In genomic region chr14:123190729-123191128, GRCm38 (mm10) we compare ENCODE assay signal across 24 mouse cellular contexts.
A peak's percentile ranks its signal among the peaks of the same experiment; 100 is the strongest.
DNase-seq lines count a peak whose midpoint lies in the region; ATAC-seq and TF ChIP-seq lines count a peak whose summit lies in the region.
"Had no signal": no experiment of that assay in that cellular context is flagged by ENCODE, and none has a peak within 500 bp of the region (broad histone marks: within the 10 kb centered on the region; RNA-seq: fewer than 3 reads in every experiment).

No protein-coding gene starts in this region.

- no peak overlapping the region for H3K9ac ChIP-seq in kidney, embryonic 14.5 days (ENCODE audit: low read depth, low read length)
- H3K9ac ChIP-seq in kidney, embryonic 16.5 days (replicated peaks; ENCODE audit: low read length), result no peak overlapping the region
- no peak overlapping the region for H3K9ac ChIP-seq in midbrain, embryonic 11.5 days (ENCODE audit: low read length)
- H3K9ac ChIP-seq: embryonic facial prominence, embryonic 12.5 days; forebrain, embryonic 13.5 days; forebrain, embryonic 15.5 days had no signal

- no peak overlapping the region for H3K4me2 ChIP-seq in kidney, embryonic 14.5 days (replicated peaks; ENCODE audit: low read depth, low read length)
- no peak overlapping the region for H3K4me2 ChIP-seq in kidney, embryonic 16.5 days (replicated peaks; ENCODE audit: low read depth, low read length)
- H3K4me2 ChIP-seq in midbrain, embryonic 11.5 days, result no peak overlapping the region
- H3K4me2 ChIP-seq: embryonic facial prominence, embryonic 12.5 days; forebrain, embryonic 13.5 days; forebrain, embryonic 15.5 days had no signal

- no peaks in the 10 kb centered on the region for H3K36me3 ChIP-seq in kidney, embryonic 14.5 days (ENCODE audit: control insufficient read depth, insufficient read depth, low read length)
- H3K36me3 ChIP-seq in kidney, adult 2 months (ENCODE audit: control insufficient read depth, insufficient read depth, low read length), result no peaks in the 10 kb centered on the region
- no peaks in the 10 kb centered on the region for H3K36me3 ChIP-seq in kidney, embryonic 16.5 days (ENCODE audit: insufficient read depth, low read length)
- H3K36me3 ChIP-seq in midbrain, embryonic 11.5 days (ENCODE audit: control insufficient read depth, insufficient read depth, low read length), result no peaks in the 10 kb centered on the region
- no peaks in the 10 kb centered on the region for H3K36me3 ChIP-seq in midbrain, embryonic 10.5 days
- H3K36me3 ChIP-seq: embryonic facial prominence, embryonic 10.5 days; embryonic facial prominence, embryonic 12.5 days; forebrain, embryonic 15.5 days; G1E had no signal

- DNase-seq in kidney, adult 2 months, result no peak
- no peak for DNase-seq in kidney, adult 18-20 months
- DNase-seq in midbrain, embryonic 11.5 days (ENCODE audit: low spot score, missing footprints), result peak; percentile 69
- no peak for DNase-seq in midbrain, embryonic 10.5 days (ENCODE audit: low spot score)
- DNase-seq: adrenal gland, adult 8-10 months; adrenal gland, postnatal 14 days; adrenal gland, postnatal 36 days; B cell, adult 2 months; cerebellum, adult 11-12 months; cerebellum, adult 2 months; cerebellum, adult 9-10 months; cerebellum, postnatal 10 days; cerebellum, postnatal 25 days had no signal

- no peaks in the 10 kb centered on the region for H3K4me1 ChIP-seq in kidney, embryonic 14.5 days (ENCODE audit: control insufficient read depth, insufficient read depth, low read length)
- no peaks in the 10 kb centered on the region for H3K4me1 ChIP-seq in kidney, adult 2 months (ENCODE audit: control insufficient read depth, insufficient read depth, low read length)
- no peaks in the 10 kb centered on the region for H3K4me1 ChIP-seq in kidney, embryonic 16.5 days (ENCODE audit: insufficient read depth, low read length)
- no peaks in the 10 kb centered on the region for H3K4me1 ChIP-seq in midbrain, embryonic 11.5 days (ENCODE audit: control insufficient read depth, insufficient read depth, low read length)
- no peaks in the 10 kb centered on the region for H3K4me1 ChIP-seq in midbrain, embryonic 10.5 days
- H3K4me1 ChIP-seq: embryonic facial prominence, embryonic 10.5 days; embryonic facial prominence, embryonic 12.5 days; forebrain, embryonic 13.5 days had no signal

- H3K9me3 ChIP-seq in kidney, embryonic 14.5 days (ENCODE audit: control insufficient read depth, low read length), result no peaks in the 10 kb centered on the region
- no peaks in the 10 kb centered on the region for H3K9me3 ChIP-seq in kidney, embryonic 16.5 days (ENCODE audit: low read length)
- H3K9me3 ChIP-seq in midbrain, embryonic 11.5 days (ENCODE audit: control insufficient read depth, low read length), result no peaks in the 10 kb centered on the region
- no peaks in the 10 kb centered on the region for H3K9me3 ChIP-seq in midbrain, embryonic 10.5 days (replicated peaks)
- H3K9me3 ChIP-seq: embryonic facial prominence, embryonic 10.5 days; embryonic facial prominence, embryonic 12.5 days; forebrain, embryonic 13.5 days; forebrain, embryonic 15.5 days; G1E had no signal

- H3K27me3 ChIP-seq in kidney, embryonic 14.5 days (ENCODE audit: control insufficient read depth, insufficient read depth, low read length), result no peaks in the 10 kb centered on the region
- no peaks in the 10 kb centered on the region for H3K27me3 ChIP-seq in kidney, adult 2 months (replicated peaks; ENCODE audit: control insufficient read depth, insufficient read depth, low read length)
- no peaks in the 10 kb centered on the region for H3K27me3 ChIP-seq in kidney, embryonic 16.5 days (ENCODE audit: insufficient read depth, low read length)
- no peaks in the 10 kb centered on the region for H3K27me3 ChIP-seq in midbrain, embryonic 11.5 days (ENCODE audit: control insufficient read depth, insufficient read depth, low read length)
- no peaks in the 10 kb centered on the region for H3K27me3 ChIP-seq in midbrain, embryonic 10.5 days (ENCODE audit: low read depth, poor library complexity, severe bottlenecking)
- H3K27me3 ChIP-seq: CH12.LX; embryonic facial prominence, embryonic 12.5 days; forebrain, embryonic 13.5 days; forebrain, embryonic 15.5 days had no signal

- TF ChIP-seq POLR2A in kidney, adult 2 months (IDR thresholded peaks at IDR 0.05; ENCODE audit: low read depth, low read length), result no peak

- no peak for TF ChIP-seq CTCF in kidney, adult 2 months (conservative IDR thresholded peaks at IDR 0.05; ENCODE audit: insufficient read depth, insufficient read length, low read depth, low read length)

- no peak overlapping the region for H3K4me3 ChIP-seq in kidney, embryonic 14.5 days (ENCODE audit: low read length)
- no peak overlapping the region for H3K4me3 ChIP-seq in kidney, adult 2 months (ENCODE audit: insufficient read depth, low read depth, low read length)
- no peak overlapping the region for H3K4me3 ChIP-seq in kidney, embryonic 16.5 days (ENCODE audit: low read length)
- H3K4me3 ChIP-seq in midbrain, embryonic 11.5 days (ENCODE audit: low read depth, low read length), result no peak overlapping the region
- no peak overlapping the region for H3K4me3 ChIP-seq in midbrain, embryonic 10.5 days
- H3K4me3 ChIP-seq: embryonic facial prominence, embryonic 10.5 days; embryonic facial prominence, embryonic 12.5 days; forebrain, embryonic 13.5 days; forebrain, embryonic 15.5 days had no signal

- peak; percentile 62; the same call in 1 of the 2 replicates for ATAC-seq in kidney, embryonic 14.5 days (ENCODE audit: low FRiP score, low TSS enrichment)
- ATAC-seq in kidney, embryonic 16.5 days (ENCODE audit: low FRiP score, low TSS enrichment), result peak; percentile 35; the same call in 1 of the 2 replicates
- no peak for ATAC-seq in midbrain, embryonic 11.5 days (ENCODE audit: low FRiP score)
- ATAC-seq: activated CD4-positive, CD25-positive, alpha-beta regulatory T cell, adult 4 months; CD4-positive, CD25-positive, alpha-beta regulatory T cell, adult 4 months; forebrain, embryonic 13.5 days; forebrain, embryonic 15.5 days; Patski had no signal

- H3K27ac ChIP-seq in kidney, embryonic 14.5 days (ENCODE audit: low read depth, low read length), result no peak overlapping the region
- H3K27ac ChIP-seq in kidney, adult 2 months (ENCODE audit: insufficient read depth, low read depth, low read length), result no peak overlapping the region
- no peak overlapping the region for H3K27ac ChIP-seq in kidney, embryonic 16.5 days (ENCODE audit: low read length)
- no peak overlapping the region for H3K27ac ChIP-seq in midbrain, embryonic 11.5 days (ENCODE audit: low read depth, low read length)
- H3K27ac ChIP-seq in midbrain, embryonic 10.5 days (replicated peaks), result no peak overlapping the region
- H3K27ac ChIP-seq: embryonic facial prominence, embryonic 10.5 days; embryonic facial prominence, embryonic 12.5 days; forebrain, embryonic 13.5 days; forebrain, embryonic 15.5 days had no signal
